Mouse (Mus musculus): ENCODE data around the gene Nfic.

Gene Nfic

GRCm38 (mm10) chr10:81365672-81366476 lies 89.6 kb downstream of the Nfic start, which contains the start of gene 4930404N11Rik:
TSS of gene 4930404N11Rik (minus strand) at chr10:81365816.
- no peak for DNase-seq (ENCODE audit: inconsistent age in 2 of 2, low spot score in 1 of 2)

DNA sequence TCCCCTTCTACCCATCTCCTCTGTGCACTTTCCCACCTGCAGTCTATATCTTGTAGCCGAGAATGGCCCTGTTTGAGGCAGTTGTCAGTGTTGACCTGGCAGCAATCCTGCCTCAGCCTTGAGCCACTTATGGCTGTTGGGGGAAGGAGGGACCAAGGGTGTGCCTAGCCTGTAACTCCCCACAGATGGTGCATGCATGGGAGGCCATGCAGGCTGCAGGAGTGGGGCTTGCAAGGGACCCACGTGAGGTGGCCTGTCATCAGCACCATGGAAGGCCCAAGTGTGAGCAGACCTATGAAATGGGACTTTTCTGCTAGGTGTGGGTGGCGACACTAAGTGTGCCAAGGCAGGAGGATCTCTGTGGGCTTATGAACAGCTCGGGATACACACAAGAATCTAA lies 90.4 kb downstream of the Nfic start:
- DNase-seq (ENCODE audit: inconsistent age in 2 of 2, low spot score in 1 of 2), result no peak

DNA sequence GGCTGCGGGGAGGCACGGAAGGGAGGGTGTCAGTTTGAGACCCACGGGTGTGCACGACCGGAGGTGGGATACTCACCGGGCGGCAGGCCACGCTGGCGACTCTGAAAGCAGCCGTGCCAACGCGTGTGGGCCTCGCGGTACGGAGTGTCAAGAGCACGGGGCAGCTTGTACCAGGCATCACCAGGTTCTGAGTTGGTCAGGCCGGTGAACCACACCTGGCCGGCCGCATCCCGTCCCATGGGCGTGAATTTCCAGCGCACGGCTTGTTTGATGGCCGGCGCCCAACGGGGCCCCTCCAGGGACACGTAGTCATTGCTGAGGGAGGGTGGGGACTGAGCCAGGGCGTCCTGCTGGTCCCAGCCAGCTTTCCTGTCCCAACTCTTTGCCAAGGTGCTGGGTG lies 90.8 kb downstream of the Nfic start:
- peak; percentile 56 to 82 for DNase-seq (ENCODE audit: inconsistent age in 2 of 2, low spot score in 1 of 2)

GRCm38 (mm10) chr10:81363436-81364346 lies 91.7 kb downstream of the Nfic start:
- peak in 1 of 2 experiments; percentile 68 for DNase-seq (ENCODE audit: inconsistent age in 2 of 2, low spot score in 1 of 2)

DNA sequence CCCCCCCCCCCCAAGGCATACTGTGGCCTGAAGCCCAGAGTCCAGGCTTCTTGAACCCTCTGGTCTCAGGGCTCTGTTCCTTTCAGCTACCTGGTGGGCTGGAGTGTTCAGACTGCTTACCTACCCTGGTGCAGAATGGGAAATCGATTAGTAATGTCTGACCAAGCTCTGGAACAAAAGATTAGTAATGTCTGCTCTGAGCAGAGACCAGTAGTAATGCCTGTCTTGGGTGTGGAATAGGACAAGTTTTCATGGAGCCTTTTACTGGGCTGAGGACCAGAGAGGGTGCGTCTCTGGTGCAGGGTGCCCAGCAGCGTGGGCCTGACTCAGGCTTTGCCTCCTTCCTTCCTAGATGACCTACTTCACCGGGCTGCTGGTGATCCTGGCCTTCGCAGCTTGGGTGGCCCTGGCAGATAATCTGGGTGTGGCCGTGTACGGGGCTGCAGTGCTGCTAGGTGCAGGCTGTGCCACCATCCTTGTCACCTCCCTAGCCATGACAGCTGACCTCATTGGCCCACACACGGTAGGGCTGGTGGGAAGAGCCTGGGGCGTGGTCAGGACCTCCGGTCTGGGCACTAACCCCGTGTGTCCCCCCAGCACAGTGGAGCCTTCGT lies 93.0 kb downstream of the Nfic start:
- peak in 1 of 2 experiments; percentile 66 for DNase-seq (ENCODE audit: inconsistent age in 2 of 2, low spot score in 1 of 2)

DNA sequence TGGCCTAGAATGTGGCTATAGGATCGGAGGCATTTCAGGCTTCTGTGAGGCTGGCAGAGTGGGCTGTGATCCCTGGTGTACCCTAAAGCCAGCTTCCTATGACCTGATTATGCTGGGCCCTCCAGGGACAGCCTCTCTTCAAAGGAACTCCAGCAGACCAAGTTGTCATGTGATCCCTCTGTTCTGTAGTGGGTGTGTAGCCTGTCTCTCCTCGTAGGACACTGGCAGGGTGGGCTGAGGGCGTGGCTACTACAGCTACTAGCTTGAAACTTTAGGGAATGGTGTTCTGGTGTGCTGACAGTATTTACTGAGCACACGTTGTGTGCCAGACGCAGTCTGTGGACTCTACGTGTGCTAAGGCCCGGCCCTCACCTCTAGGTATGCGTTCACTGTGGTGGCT lies 94.7 kb downstream of the Nfic start:
- no peak for DNase-seq (ENCODE audit: inconsistent age in 2 of 2, low spot score in 1 of 2)

- no peak for DNase-seq (ENCODE audit: inconsistent age in 2 of 2, low spot score in 1 of 2)
Measured at GRCm38 (mm10) chr10:81358841-81359240, 96.6 kb downstream of the Nfic start.

DNA sequence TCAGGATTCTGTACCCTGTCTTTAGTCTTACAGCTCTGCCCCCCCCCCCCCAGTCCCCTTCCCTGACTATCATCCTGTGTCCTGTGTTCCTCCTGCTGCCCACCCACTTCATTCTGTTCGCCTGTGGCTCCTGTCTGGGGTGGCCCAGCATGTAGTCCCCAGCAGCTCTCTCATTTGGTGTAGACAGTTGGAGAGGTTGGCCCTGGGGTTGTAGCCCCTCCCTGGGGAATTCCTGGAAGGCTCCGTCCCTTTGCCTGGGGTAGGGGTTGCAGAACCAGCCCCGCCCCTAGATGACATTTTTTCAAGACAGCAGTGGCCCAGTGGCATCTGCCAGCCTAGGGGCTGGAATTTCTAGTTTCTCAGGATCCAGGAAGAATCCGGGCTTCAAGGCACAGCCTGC lies 97.2 kb downstream of the Nfic start:
- DNase-seq (ENCODE audit: inconsistent age in 2 of 2, low spot score in 1 of 2), result no peak

- peak; percentile 93 to 96 for DNase-seq (ENCODE audit: inconsistent age in 2 of 2, low spot score in 1 of 2)
Measured at GRCm38 (mm10) chr10:81356991-81357844, 98.2 kb downstream of the Nfic start, which contains the start of gene Mfsd12. TSS of gene Mfsd12 (plus strand) at chr10:81357491.

DNA sequence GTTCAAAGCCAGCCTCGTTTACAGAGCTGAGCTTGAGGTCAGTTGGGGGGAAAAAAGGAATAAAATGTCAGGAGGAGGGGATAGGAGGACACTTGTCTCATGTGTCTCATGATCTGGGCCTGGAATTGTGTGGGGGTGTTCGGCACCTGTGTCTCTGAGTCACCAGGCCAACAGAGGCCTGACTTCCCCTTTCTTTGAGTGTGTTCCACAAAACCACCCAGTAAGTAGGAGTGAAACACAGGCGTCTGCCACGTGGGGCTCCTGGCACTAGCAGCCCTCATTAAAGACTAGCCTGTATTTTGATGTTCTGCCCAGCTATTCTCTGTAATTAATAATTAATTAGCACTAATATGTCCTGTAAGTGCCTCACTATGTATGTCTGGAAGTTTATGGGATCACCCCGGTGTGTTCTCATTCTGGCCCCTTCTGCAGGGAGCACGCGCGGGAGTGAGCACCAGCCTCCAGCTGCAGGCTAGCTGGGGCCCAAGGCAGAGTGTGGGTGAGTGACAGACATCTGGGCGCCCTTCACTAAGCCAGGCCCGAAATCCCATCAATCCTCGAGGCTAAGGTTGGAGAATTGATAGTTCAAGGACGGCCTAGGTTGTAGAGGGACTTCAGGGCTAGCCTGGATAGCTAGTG lies 99.0 kb downstream of the Nfic start:
- no peak for DNase-seq (ENCODE audit: inconsistent age in 2 of 2, low spot score in 1 of 2)

DNA sequence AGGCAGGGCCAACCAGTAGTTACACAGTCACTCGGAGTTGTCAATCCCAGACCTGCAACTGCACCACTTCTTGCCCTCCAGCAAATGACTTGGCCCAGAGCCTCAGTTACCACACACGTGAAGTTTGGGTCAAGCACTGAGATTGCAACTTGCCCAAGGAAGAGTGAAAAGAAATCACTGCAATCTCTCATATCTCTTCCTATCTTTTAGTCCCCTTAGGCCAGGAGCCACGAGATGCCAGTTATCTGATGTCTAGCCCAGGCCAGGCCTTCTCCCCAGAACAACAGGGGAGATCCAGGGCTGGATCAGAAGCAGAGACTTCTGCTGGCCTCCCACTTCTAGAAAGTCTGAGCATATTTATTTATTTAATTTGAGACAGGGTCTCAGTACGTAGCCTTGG lies 99.9 kb downstream of the Nfic start:
- DNase-seq (ENCODE audit: inconsistent age in 2 of 2, low spot score in 1 of 2), result no peak

DNA sequence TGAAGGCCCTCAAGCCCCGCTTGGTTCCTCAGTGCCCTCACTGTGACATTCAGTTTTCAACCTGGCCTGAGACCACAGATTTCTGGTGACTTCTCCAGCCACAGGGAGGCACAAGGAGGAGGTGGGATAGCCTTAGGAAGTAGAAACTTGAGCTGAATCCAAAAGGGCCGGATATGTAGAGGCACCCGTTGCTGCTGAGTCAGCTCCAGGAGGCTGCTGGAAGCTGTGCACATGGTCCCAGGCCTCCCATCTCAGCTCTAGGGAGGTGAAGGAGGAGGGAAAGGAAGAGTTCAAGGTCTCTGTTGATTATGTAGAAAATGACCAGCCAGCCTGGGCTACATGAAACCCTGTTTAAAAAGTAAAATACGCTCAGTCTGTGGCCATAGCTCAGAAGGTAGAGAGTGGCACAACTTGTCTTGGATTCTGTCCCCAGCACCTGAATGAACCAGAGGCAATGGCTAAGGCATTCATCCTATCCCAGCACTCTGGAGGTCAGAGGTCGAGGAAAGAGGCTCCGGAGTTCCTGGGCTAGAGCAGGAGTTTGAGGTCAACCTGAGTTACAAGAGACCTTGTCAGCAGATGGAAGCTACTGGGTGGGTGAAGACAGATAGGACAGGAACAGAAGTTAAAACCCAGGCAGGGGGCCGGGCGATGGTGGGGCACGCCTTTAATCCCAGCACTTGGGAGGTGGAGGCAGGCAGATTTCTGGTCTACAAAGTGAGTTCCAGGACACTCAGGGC lies 100.5 kb downstream of the Nfic start:
- no peak for DNase-seq (ENCODE audit: inconsistent age in 2 of 2, low spot score in 1 of 2)

- no peak for DNase-seq (ENCODE audit: inconsistent age in 2 of 2, low spot score in 1 of 2)
Measured at GRCm38 (mm10) chr10:81351678-81352291, 103.7 kb downstream of the Nfic start.

- peak; percentile 99 to 100 for DNase-seq (ENCODE audit: inconsistent age in 2 of 2, low spot score in 1 of 2)
Measured at GRCm38 (mm10) chr10:81350351-81351063, 104.9 kb downstream of the Nfic start, which contains the start of gene Hmg20b. TSS of gene Hmg20b (minus strand) at chr10:81350480.

GRCm38 (mm10) chr10:81349961-81350350 lies 105.5 kb downstream of the Nfic start:
- DNase-seq (ENCODE audit: inconsistent age in 2 of 2, low spot score in 1 of 2), result no peak

DNA sequence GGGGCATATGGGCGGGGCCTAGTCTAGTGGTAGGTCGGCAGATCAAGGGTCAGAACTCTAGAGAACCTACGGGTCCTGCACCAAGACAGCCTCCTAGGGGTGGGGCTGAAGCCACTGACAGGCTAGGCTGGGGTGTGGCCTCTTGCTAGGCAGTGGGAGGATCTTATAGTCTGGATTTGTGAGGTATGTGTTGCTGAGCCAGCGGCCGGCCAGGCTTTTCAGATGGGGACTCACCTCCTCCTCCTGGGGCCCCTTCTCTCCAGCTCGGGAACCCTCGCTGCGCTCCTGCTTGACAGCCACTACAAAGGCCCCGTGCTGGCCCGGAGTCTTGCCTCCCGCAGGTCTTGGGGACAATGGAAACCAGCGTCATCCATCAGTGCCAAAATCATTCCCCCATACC lies 106.3 kb downstream of the Nfic start:
- DNase-seq (ENCODE audit: inconsistent age in 2 of 2, low spot score in 1 of 2), result peak; percentile 70 to 79

DNA sequence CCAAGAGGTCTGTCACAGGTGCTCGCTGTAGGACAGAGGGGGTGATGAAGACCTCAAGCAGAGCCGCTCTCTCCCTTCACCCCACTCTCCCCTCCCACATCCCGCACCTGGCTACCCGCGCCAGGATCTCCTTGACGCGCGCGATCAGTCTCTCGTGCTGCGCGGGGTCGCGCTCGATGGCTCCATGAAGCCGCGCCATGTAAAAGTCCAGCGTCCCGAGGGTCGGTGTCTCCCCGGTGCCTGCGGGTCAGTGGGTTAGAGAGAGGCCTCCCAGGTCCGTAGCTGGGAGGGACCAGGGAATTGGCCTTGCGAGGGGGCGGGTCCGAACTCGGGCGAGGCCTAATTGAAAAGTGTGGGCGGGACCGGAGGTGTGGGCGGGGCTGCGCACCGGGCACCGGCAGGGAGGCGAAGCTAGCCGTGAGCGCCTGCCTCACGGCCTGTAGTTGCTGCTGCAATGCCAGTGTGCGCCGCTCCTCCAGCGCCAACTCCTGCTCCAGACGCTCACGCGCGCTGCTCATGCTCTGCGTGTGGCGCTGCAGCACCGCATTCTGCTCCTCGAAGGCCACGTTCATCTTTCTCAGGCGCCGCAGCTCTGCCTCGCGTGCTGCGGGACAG lies 108.9 kb downstream of the Nfic start:
- peak; percentile 90 to 95 for DNase-seq (ENCODE audit: inconsistent age in 2 of 2, low spot score in 1 of 2)

Measured in adrenal gland, adult (tissue).